ENCODE assay signal across 27 mouse cellular contexts in genomic region chr8:82327986-82328652, GRCm38 (mm10).
DNase-seq lines count a peak whose midpoint lies in the region; ATAC-seq lines count a peak whose summit lies in the region.
"Had no signal": no experiment of that assay in that cellular context is flagged by ENCODE, and none has a peak within 500 bp of the region (broad histone marks: within the 10 kb centered on the region; RNA-seq: fewer than 3 reads in every experiment).

No protein-coding gene starts in this region.

- no peak for ATAC-seq in heart, embryonic 11.5 days (replicated peaks; ENCODE audit: insufficient number of reproducible peaks, low FRiP score, low TSS enrichment)
- ATAC-seq: forebrain, embryonic 14.5 days; midbrain, embryonic 16.5 days had no signal

- H3K4me3 ChIP-seq in heart, embryonic 11.5 days (ENCODE audit: low read depth, low read length) = no peak overlapping the region
- H3K4me3 ChIP-seq: embryonic facial prominence, embryonic 13.5 days; heart, adult 2 months; hindbrain, embryonic 13.5 days; limb, embryonic 15.5 days; liver, embryonic 15.5 days; midbrain, embryonic 10.5 days; myocyte; neural tube, embryonic 13.5 days; stomach, embryonic 15.5 days had no signal

- H3K27ac ChIP-seq in heart, embryonic 11.5 days (ENCODE audit: low read depth, low read length) = no peak overlapping the region
- H3K27ac ChIP-seq: embryonic facial prominence, embryonic 13.5 days; heart, adult 2 months; hindbrain, embryonic 13.5 days; limb, embryonic 15.5 days; liver, embryonic 15.5 days; macrophage; midbrain, embryonic 10.5 days; neural tube, embryonic 13.5 days; stomach, embryonic 15.5 days had no signal

- 57% methylated on average over 2 of the region's 2 CpGs for WGBS in heart, embryonic 11.5 days (ENCODE audit: insufficient replicate concordance)

- DNase-seq in left cerebral cortex, adult 11 months (ENCODE audit: low spot score) = peak; percentile 6
- DNase-seq in left cerebral cortex, postnatal 4 days = no peak
- peak; percentile 22 to 25 for DNase-seq in frontal cortex, postnatal 36 days (ENCODE audit: low spot score in 2 of 2)
- peak; percentile 6 to 14 for DNase-seq in left cerebral cortex, postnatal 14 days (ENCODE audit: low spot score in 2 of 2)
- DNase-seq in layer of hippocampus, postnatal 14 days (ENCODE audit: low spot score in 2 of 2) = no peak
- no peak for DNase-seq in spleen, postnatal 10 days (ENCODE audit: low spot score in 2 of 2)
- DNase-seq: adrenal gland, adult 2 months; cerebellum, adult 18-20 months; cerebellum, postnatal 36 days; embryo, embryonic 11 days; gastrocnemius, postnatal 25 days; heart, adult 2 months; kidney, adult 18-20 months; retina, postnatal 1 day; thymus, postnatal 25 days had no signal

- no peaks in the 10 kb centered on the region for H3K36me3 ChIP-seq in heart, embryonic 11.5 days (ENCODE audit: control insufficient read depth, insufficient read depth, low read length)
- H3K36me3 ChIP-seq: embryonic facial prominence, embryonic 13.5 days; hindbrain, embryonic 13.5 days; limb, embryonic 15.5 days; liver, embryonic 15.5 days; midbrain, embryonic 10.5 days; neural tube, embryonic 13.5 days; stomach, embryonic 15.5 days had no signal

- no peaks in the 10 kb centered on the region for H3K27me3 ChIP-seq in heart, embryonic 11.5 days (ENCODE audit: control insufficient read depth, insufficient read depth, low read length)
- H3K27me3 ChIP-seq: embryonic facial prominence, embryonic 13.5 days; hindbrain, embryonic 13.5 days; limb, embryonic 15.5 days; liver, embryonic 15.5 days; neural tube, embryonic 13.5 days; stomach, embryonic 15.5 days had no signal

- H3K4me1 ChIP-seq in heart, embryonic 11.5 days (ENCODE audit: control insufficient read depth, insufficient read depth, low read length) = no peaks in the 10 kb centered on the region
- H3K4me1 ChIP-seq: embryonic facial prominence, embryonic 13.5 days; hindbrain, embryonic 13.5 days; limb, embryonic 15.5 days; liver, embryonic 15.5 days; midbrain, embryonic 10.5 days; neural tube, embryonic 13.5 days; stomach, embryonic 15.5 days had no signal

- no peaks in the 10 kb centered on the region for H3K9me3 ChIP-seq in heart, embryonic 11.5 days (replicated peaks; ENCODE audit: control insufficient read depth, low read length)
- H3K9me3 ChIP-seq: embryonic facial prominence, embryonic 13.5 days; hindbrain, embryonic 13.5 days; limb, embryonic 15.5 days; liver, embryonic 15.5 days; midbrain, embryonic 10.5 days; neural tube, embryonic 13.5 days; stomach, embryonic 15.5 days had no signal

- intact Hi-C loops in left cerebral cortex, postnatal 4 days (cut with DNase I) = no loop called here
- intact Hi-C loops in left cerebral cortex, postnatal 14 days (cut with DNase I) = no loop called here

- H3K4me2 ChIP-seq in heart, embryonic 11.5 days = no peak overlapping the region
- H3K4me2 ChIP-seq: embryonic facial prominence, embryonic 13.5 days; hindbrain, embryonic 13.5 days; limb, embryonic 15.5 days; liver, embryonic 15.5 days; neural tube, embryonic 13.5 days; stomach, embryonic 15.5 days had no signal

- H3K9ac ChIP-seq in heart, embryonic 11.5 days (ENCODE audit: low read depth, low read length) = no peak overlapping the region
- H3K9ac ChIP-seq: embryonic facial prominence, embryonic 13.5 days; hindbrain, embryonic 13.5 days; limb, embryonic 15.5 days; liver, embryonic 15.5 days; neural tube, embryonic 13.5 days; stomach, embryonic 15.5 days had no signal

Comparison
In these comparisons a context has a peak if more than half of its experiments do, and no peak if none do; other contexts are left out.
1. DNase-seq: peak in left cerebral cortex, adult 11 months (single experiment), frontal cortex, postnatal 36 days (2 of 2) and left cerebral cortex, postnatal 14 days (2 of 2); none in left cerebral cortex, postnatal 4 days (single experiment), layer of hippocampus, postnatal 14 days (0 of 2) and spleen, postnatal 10 days (0 of 2).